Mouse (Mus musculus) liver, embryonic 15.5 days (tissue): ENCODE measurements around the gene Atg9a. TPM values are rescaled to one million over a fixed set of nuclear protein-coding genes. Genes with fewer than 3 reads are reported as not detected.

ENCODE experiments used
- ATAC-seq: fragments of 200-750 bp; cut with Nextera tagmentation; 2 replicates; pipeline ENCODE4 v1.8.0; 2017; ENCODE audit warnings: moderate number of reproducible peaks, mild to moderate bottlenecking, moderate library complexity; ENCODE audit not compliant: insufficient read depth
- H3K27ac ChIP-seq: fragments of 300-500 bp; sonication (generic); replicated peaks from 2 replicates; pipeline ENCODE4 v1.5.1; 2015; ENCODE audit warnings: mild to moderate bottlenecking, inconsistent platforms
- H3K27me3 ChIP-seq: fragments of 300-500 bp; sonication (generic); 2 replicates; pipeline ENCODE4 v1.6.1; 2015; ENCODE audit warnings: mild to moderate bottlenecking, inconsistent platforms
- H3K36me3 ChIP-seq: fragments of 300-500 bp; sonication (generic); replicated peaks from 2 replicates; pipeline ENCODE4 v1.6.1; 2015; ENCODE audit warnings: moderate library complexity, mild to moderate bottlenecking, inconsistent platforms
- H3K4me1 ChIP-seq: fragments of 300-500 bp; sonication (generic); replicated peaks from 2 replicates; pipeline ENCODE4 v1.6.1; 2015; ENCODE audit warnings: inconsistent platforms
- H3K4me2 ChIP-seq: fragments of 300-500 bp; sonication (generic); 2 replicates; pipeline ENCODE4 v1.6.1; 2015; ENCODE audit warnings: moderate library complexity, mild to moderate bottlenecking, inconsistent platforms
- H3K4me3 ChIP-seq: fragments of 300-500 bp; sonication (generic); replicated peaks from 2 replicates; pipeline ENCODE4 v1.5.1; 2015; ENCODE audit warnings: mild to moderate bottlenecking, inconsistent platforms
- H3K9ac ChIP-seq: fragments of 300-500 bp; sonication (generic); 2 replicates; pipeline ENCODE4 v1.6.1; 2015; ENCODE audit warnings: moderate library complexity, mild to moderate bottlenecking, inconsistent platforms
- H3K9me3 ChIP-seq: fragments of 300-500 bp; sonication (generic); replicated peaks from 2 replicates; pipeline ENCODE4 v1.6.1; 2016; ENCODE audit warnings: inconsistent platforms
- WGBS: fragments of 180-500 bp; shearing (Covaris S2); methylation state at CpG from one replicate; pipeline ENCODE4 v1.1.7; 2015; ENCODE audit warnings: mixed read lengths; ENCODE audit not compliant: insufficient replicate concordance; 5-methylcytosine and 5-hydroxymethylcytosine counted together
- polyA plus RNA-seq: library from polyadenylated mRNA; unstranded; fragments of >200 nt; fragmentation: Nextera tagmentation; extraction: Ambion mirVana; gene quantifications from 2 replicates; pipeline ENCODE4 v1.2.1, GENCODE M21; 2015

The Atg9a gene
- polyA plus RNA-seq, 1 experiment from 2014 or later: 24.1 TPM

GRCm38 (mm10) chr1:75168093-75168471 is 23.9 kb downstream of the Atg9a start:
- Histone ChIP-seq H3K9ac (peak overlapping the region; percentile 91), H3K4me3 (peak overlapping the region; percentile 91), H3K4me2 (peak overlapping the region; percentile 89), H3K27me3 (no peaks in the 10 kb centered on the region), H3K27ac (peak overlapping the region; percentile 98), H3K4me1 (peaks cover 47% of the 10 kb centered on the region), H3K9me3 (no peaks in the 10 kb centered on the region), H3K36me3 (peaks cover 41% of the 10 kb centered on the region)
- WGBS: 6% methylated on average over 7 of the region's 7 CpGs
- ATAC-seq: peak; percentile 19

GRCm38 (mm10) chr1:75160256-75160617 is 31.8 kb downstream of the Atg9a start:
- Histone ChIP-seq H3K4me3 (no peak overlapping the region), H3K27me3 (no peaks in the 10 kb centered on the region), H3K27ac (peak overlapping the region; percentile 93), H3K36me3 (no peaks in the 10 kb centered on the region), H3K4me2 (peak overlapping the region; percentile 46), H3K9me3 (no peaks in the 10 kb centered on the region), H3K4me1 (peaks cover 47% of the 10 kb centered on the region), H3K9ac (peak overlapping the region; percentile 43; the same call in 1 of the 2 replicates)
- 19% methylated on average over 4 of the region's 4 CpGs for WGBS
- ATAC-seq: peak; percentile 41; the same call in 1 of the 2 replicates

- H3K4me2 ChIP-seq: peak overlapping the region; percentile 46
- peak overlapping the region; percentile 93 for H3K27ac ChIP-seq
- no peaks in the 10 kb centered on the region for H3K9me3 ChIP-seq
- H3K36me3 ChIP-seq: no peaks in the 10 kb centered on the region
- H3K9ac ChIP-seq: peak overlapping the region; percentile 33; the same call in 1 of the 2 replicates
- H3K27me3 ChIP-seq: no peaks in the 10 kb centered on the region
- peaks cover 52% of the 10 kb centered on the region for H3K4me1 ChIP-seq
- WGBS: 30% methylated on average over 5 of the region's 5 CpGs
- H3K4me3 ChIP-seq: no peak overlapping the region
- ATAC-seq: peak; percentile 94
Measured at GRCm38 (mm10) chr1:75159540-75160255, 32.3 kb downstream of the Atg9a start.

GRCm38 (mm10) chr1:75158990-75159389 is 33.0 kb downstream of the Atg9a start:
- Histone ChIP-seq H3K4me2 (no peak overlapping the region), H3K27me3 (no peaks in the 10 kb centered on the region), H3K36me3 (no peaks in the 10 kb centered on the region), H3K9ac (0 out of 2 replicates have a peak overlapping the region, but pooled peaks have one; percentile 33), H3K9me3 (no peaks in the 10 kb centered on the region), H3K4me1 (peaks cover 55% of the 10 kb centered on the region), H3K4me3 (no peak overlapping the region), H3K27ac (peak overlapping the region; percentile 93)
- ATAC-seq: no peak

- Histone ChIP-seq H3K27ac (no peak overlapping the region), H3K27me3 (no peaks in the 10 kb centered on the region), H3K4me1 (peaks cover 51% of the 10 kb centered on the region), H3K4me2 (no peak overlapping the region), H3K9ac (no peak overlapping the region), H3K4me3 (no peak overlapping the region), H3K36me3 (no peaks in the 10 kb centered on the region), H3K9me3 (no peaks in the 10 kb centered on the region)
- WGBS: 31% methylated on average over 3 of the region's 3 CpGs
- ATAC-seq: no peak
Measured at GRCm38 (mm10) chr1:75155837-75156236, 36.2 kb downstream of the Atg9a start.

- WGBS: 86% methylated on average over 4 of the region's 4 CpGs
- H3K36me3 ChIP-seq: peaks cover 64% of the 10 kb centered on the region
- no peak overlapping the region for H3K9ac ChIP-seq
- no peak for ATAC-seq
- H3K4me1 ChIP-seq: peaks cover 49% of the 10 kb centered on the region
- no peaks in the 10 kb centered on the region for H3K27me3 ChIP-seq
- H3K4me3 ChIP-seq: no peak overlapping the region
- 0 out of 2 replicates have a peak overlapping the region, but pooled peaks have one; percentile 19 for H3K27ac ChIP-seq
- no peak overlapping the region for H3K4me2 ChIP-seq
- H3K9me3 ChIP-seq: no peaks in the 10 kb centered on the region
Measured at GRCm38 (mm10) chr1:75148727-75149126, 43.3 kb downstream of the Atg9a start.

GRCm38 (mm10) chr1:75147411-75148135 is 44.4 kb downstream of the Atg9a start:
- Histone ChIP-seq H3K27ac (no peak overlapping the region), H3K4me3 (no peak overlapping the region), H3K9ac (no peak overlapping the region), H3K27me3 (no peaks in the 10 kb centered on the region), H3K4me2 (no peak overlapping the region), H3K36me3 (peaks cover 64% of the 10 kb centered on the region), H3K4me1 (peaks cover 56% of the 10 kb centered on the region), H3K9me3 (no peaks in the 10 kb centered on the region)
- ATAC-seq: no peak
- 74% methylated on average over 7 of the region's 7 CpGs for WGBS

GRCm38 (mm10) chr1:75145589-75145988 is 46.4 kb downstream of the Atg9a start:
- Histone ChIP-seq H3K4me3 (peak overlapping the region; percentile 96), H3K9ac (peak overlapping the region; percentile 42), H3K27ac (peak overlapping the region; percentile 99), H3K36me3 (peaks cover 64% of the 10 kb centered on the region), H3K4me1 (peaks cover 63% of the 10 kb centered on the region), H3K9me3 (no peaks in the 10 kb centered on the region), H3K27me3 (no peaks in the 10 kb centered on the region), H3K4me2 (peak overlapping the region; percentile 83)
- 20% methylated on average over 3 of the region's 3 CpGs for WGBS
- ATAC-seq: no peak

GRCm38 (mm10) chr1:75142301-75143261 is 49.4 kb downstream of the Atg9a start, which contains the start of the genes Cnppd1 and Retreg2:
Gene Cnppd1, minus strand, starts transcription at chr1:75142711.
Gene Retreg2, plus strand, starts transcription at chr1:75142778.
- Histone ChIP-seq H3K4me2 (peak within 1 kb of the TSS; percentile 83), H3K9ac (peak within 1 kb of the TSS; percentile 99), H3K27me3 (no peaks in the 10 kb centered on the region), H3K36me3 (peaks cover 65% of the 10 kb centered on the region), H3K4me1 (peaks cover 82% of the 10 kb centered on the region), H3K4me3 (peak within 1 kb of the TSS; percentile 96), H3K27ac (peak within 1 kb of the TSS; percentile 99), H3K9me3 (no peaks in the 10 kb centered on the region)
- ATAC-seq: peak; percentile 76
- under 1% methylated on average over 91 of the region's 91 CpGs for WGBS

- H3K4me3 ChIP-seq: peak overlapping the region; percentile 96
- H3K4me2 ChIP-seq: peak overlapping the region; percentile 83
- H3K36me3 ChIP-seq: peaks cover 65% of the 10 kb centered on the region
- no peaks in the 10 kb centered on the region for H3K9me3 ChIP-seq
- peak; percentile 52 for ATAC-seq
- under 1% methylated on average over 53 of the region's 53 CpGs for WGBS
- no peaks in the 10 kb centered on the region for H3K27me3 ChIP-seq
- H3K9ac ChIP-seq: peak overlapping the region; percentile 99
- peaks cover 82% of the 10 kb centered on the region for H3K4me1 ChIP-seq
- H3K27ac ChIP-seq: peak overlapping the region; percentile 99
Measured at GRCm38 (mm10) chr1:75141486-75142190, 50.4 kb downstream of the Atg9a start.
